Mouse (Mus musculus) E14TG2a.4 (cell line): Measurements from ENCODE around the gene Dbt.

Experiments used
- CTCF ChIP-seq: conservative IDR thresholded peaks from 2 replicates; pipeline ENCODE4 v1.5.1; 2014; ENCODE audit warnings: low read length
- NANOG ChIP-seq: IDR thresholded peaks from 2 replicates; pipeline ENCODE4 v1.6.1; 2014; ENCODE audit warnings: borderline replicate concordance, low read length, mixed read lengths
- POU5F1 ChIP-seq: IDR thresholded peaks from 2 replicates; pipeline ENCODE4 v1.6.1; 2014; ENCODE audit warnings: low read length, borderline replicate concordance

- TF ChIP-seq CTCF: no peak
- TF ChIP-seq POU5F1: no peak
- TF ChIP-seq NANOG: no peak
Measured at GRCm38 (mm10) chr3:116465709-116466108, 47.2 kb upstream of the Dbt start.
